Mouse (Mus musculus) hindbrain, postnatal 0 days (tissue): ENCODE measurements at regions not wholly inside any gene's neighbourhood (a gene's known extent, or its start where the extent isn't known, plus 50 kb on each side); places are given as distances from the start of the nearest gene placed in this dataset.

Experiments used
- ATAC-seq: fragments of 200-750 bp; cut with Nextera tagmentation; 2 replicates; pipeline ENCODE4 v1.8.0; 2017; ENCODE audit warnings: mild to moderate bottlenecking, moderate TSS enrichment, moderate library complexity
- DNase-seq: peaks from one replicate; pipeline ENCODE4 v3.0.0-alpha.2; 2015; ENCODE audit warnings: low spot score
- H3K27ac ChIP-seq: fragments of 300-500 bp; sonication (generic); 2 replicates; pipeline ENCODE4 v1.5.1; 2014; ENCODE audit warnings: mild to moderate bottlenecking
- H3K27me3 ChIP-seq: fragments of 300-500 bp; sonication (generic); 2 replicates; pipeline ENCODE4 v1.6.1; 2014; ENCODE audit warnings: low read length, mixed read lengths; ENCODE audit not compliant: insufficient read depth
- H3K36me3 ChIP-seq: fragments of 300-500 bp; sonication (generic); 2 replicates; pipeline ENCODE4 v1.6.1; 2014; ENCODE audit warnings: low read length, mixed read lengths; ENCODE audit not compliant: insufficient read depth
- H3K4me1 ChIP-seq: fragments of 300-500 bp; sonication (generic); 2 replicates; pipeline ENCODE4 v1.6.1; 2014; ENCODE audit warnings: antibody characterized with exemption, low read length, mixed read lengths; ENCODE audit not compliant: insufficient read depth
- H3K4me2 ChIP-seq: fragments of 300-500 bp; sonication (generic); 2 replicates; pipeline ENCODE4 v1.6.1; 2014; ENCODE audit warnings: low read depth, mild to moderate bottlenecking, low read length, moderate library complexity, mixed read lengths
- H3K4me3 ChIP-seq: fragments of 300-500 bp; sonication (generic); 2 replicates; pipeline ENCODE4 v1.5.1; 2014; ENCODE audit warnings: low read length
- H3K9ac ChIP-seq: fragments of 300-500 bp; sonication (generic); replicated peaks from 2 replicates; pipeline ENCODE4 v1.6.1; 2014; ENCODE audit warnings: mild to moderate bottlenecking, low read length, moderate library complexity, mixed read lengths
- H3K9me3 ChIP-seq: fragments of 300-500 bp; sonication (generic); 2 replicates; pipeline ENCODE4 v1.6.1; 2016; ENCODE audit warnings: low read length, mixed read lengths
- CTCF ChIP-seq: IDR thresholded peaks from 2 replicates; pipeline ENCODE4 v1.5.1; 2016; ENCODE audit warnings: antibody characterized with exemption, control low read depth, low read depth
- WGBS: fragments of 180-500 bp; shearing (Covaris S2); extraction: QIAGEN DNeasy Blood & Tissue Kit; methylation state at CpG from one replicate; pipeline ENCODE4 v1.1.7; 2014; 5-methylcytosine and 5-hydroxymethylcytosine counted together

GRCm38 (mm10) chr4:30932358-30932757 is 1031.5 kb upstream of the Map3k7 start:
- WGBS: 63% methylated on average over 3 of the region's 3 CpGs
- H3K27ac ChIP-seq: no peak overlapping the region
- H3K9me3 ChIP-seq: no peaks in the 10 kb centered on the region
- TF ChIP-seq CTCF: no peak
- no peaks in the 10 kb centered on the region for H3K4me1 ChIP-seq
- H3K4me2 ChIP-seq: no peak overlapping the region
- DNase-seq: no peak
- H3K4me3 ChIP-seq: no peak overlapping the region
- ATAC-seq: no peak
- H3K27me3 ChIP-seq: no peaks in the 10 kb centered on the region
- no peaks in the 10 kb centered on the region for H3K36me3 ChIP-seq
- H3K9ac ChIP-seq: no peak overlapping the region

DNA sequence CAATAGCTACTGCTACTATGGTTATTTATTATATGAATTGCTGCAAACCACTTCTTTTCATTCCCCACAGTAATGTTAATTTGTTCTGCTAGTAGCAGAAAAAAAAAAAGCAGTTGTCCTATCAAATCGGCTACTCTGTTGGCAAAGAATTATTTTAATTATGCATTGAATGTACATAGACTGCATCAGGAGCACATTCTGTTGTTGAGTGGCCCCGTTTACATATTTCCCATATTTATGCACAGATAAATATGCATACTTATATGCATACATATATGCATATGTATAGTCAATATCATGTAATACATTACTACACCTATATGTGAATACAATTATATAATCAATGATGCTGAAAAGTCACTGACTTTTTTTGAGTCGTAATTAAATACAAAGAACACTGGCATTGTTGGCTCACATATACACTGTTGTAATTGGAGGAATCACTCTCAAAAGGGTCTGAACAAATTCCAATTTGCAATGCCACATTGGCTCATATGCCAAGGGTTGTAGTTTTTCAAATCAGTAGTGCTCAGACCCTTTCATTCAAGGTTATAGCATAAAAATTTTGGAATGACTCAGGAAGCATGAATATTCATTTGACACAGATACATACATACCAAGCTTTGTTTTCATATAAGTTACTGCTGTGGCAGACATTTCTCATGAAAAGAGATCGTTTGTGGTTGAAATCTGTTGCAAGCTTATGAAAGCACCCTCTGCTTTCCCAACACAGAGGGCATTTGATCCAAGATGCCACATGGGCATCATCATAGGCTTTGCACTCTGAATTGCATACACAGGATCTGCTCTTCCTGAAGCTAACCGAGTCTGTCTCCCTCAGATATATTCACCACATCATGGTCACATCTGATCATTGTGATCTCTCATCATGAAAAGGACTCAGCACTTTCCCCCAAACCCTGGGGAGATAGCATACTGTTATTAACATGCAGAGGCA is 1030.6 kb upstream of the Map3k7 start:
- DNase-seq (no peak), ATAC-seq (no peak)
- no peaks in the 10 kb centered on the region for H3K36me3 ChIP-seq
- no peaks in the 10 kb centered on the region for H3K27me3 ChIP-seq
- 61% methylated on average over 5 of the region's 5 CpGs for WGBS
- no peak for TF ChIP-seq CTCF
- H3K9ac ChIP-seq: no peak overlapping the region
- no peaks in the 10 kb centered on the region for H3K4me1 ChIP-seq
- H3K9me3 ChIP-seq: no peaks in the 10 kb centered on the region
- H3K27ac ChIP-seq: no peak overlapping the region
- no peak overlapping the region for H3K4me2 ChIP-seq
- no peak overlapping the region for H3K4me3 ChIP-seq

DNA sequence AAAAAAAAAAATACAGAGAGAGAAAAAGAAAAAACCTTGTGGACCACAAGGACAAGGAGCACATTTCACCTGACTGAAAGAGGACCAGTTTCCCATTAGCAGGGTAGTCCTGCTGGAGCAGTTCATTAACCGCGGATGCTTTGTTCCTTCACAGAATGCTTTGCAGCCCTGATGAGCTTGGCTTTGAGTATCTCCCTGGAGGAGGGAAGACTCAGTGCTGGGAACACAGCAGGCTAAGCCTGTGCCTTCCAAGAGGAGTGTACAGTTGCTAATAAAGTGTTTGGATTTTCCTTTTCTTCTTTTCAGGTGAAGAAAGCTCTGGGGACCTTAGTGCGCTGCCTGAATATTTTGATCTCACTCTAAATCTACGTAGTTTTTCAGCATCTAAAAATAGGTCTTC is 980.3 kb upstream of the Map3k7 start:
- no peak overlapping the region for H3K27ac ChIP-seq
- H3K4me2 ChIP-seq: no peak overlapping the region
- WGBS: 49% methylated on average over 4 of the region's 4 CpGs
- no peak overlapping the region for H3K9ac ChIP-seq
- no peaks in the 10 kb centered on the region for H3K4me1 ChIP-seq
- DNase-seq (peak; percentile 7), ATAC-seq (no peak)
- TF ChIP-seq CTCF: no peak
- H3K4me3 ChIP-seq: no peak overlapping the region
- H3K27me3 ChIP-seq: no peaks in the 10 kb centered on the region
- no peaks in the 10 kb centered on the region for H3K36me3 ChIP-seq
- H3K9me3 ChIP-seq: no peaks in the 10 kb centered on the region

DNA sequence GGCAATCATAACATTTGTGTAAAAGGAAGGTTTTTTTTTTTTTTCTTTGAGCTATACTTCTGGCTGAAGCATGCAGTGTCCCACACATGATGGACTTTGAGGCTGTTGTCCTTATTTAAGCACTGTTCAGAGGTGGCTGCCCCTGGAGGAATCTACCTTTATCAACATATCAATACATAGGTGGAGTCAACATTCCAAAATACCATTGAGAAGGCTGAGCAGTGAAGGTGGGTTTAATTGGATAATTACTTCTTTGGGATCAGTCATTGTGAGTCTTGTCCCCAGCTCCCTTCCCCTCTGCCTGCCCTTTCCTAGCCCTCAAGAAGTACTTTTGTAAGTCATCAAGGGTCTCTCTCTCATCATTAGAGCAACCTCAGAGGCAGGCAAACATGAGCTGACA is 951.9 kb upstream of the Map3k7 start:
- no peaks in the 10 kb centered on the region for H3K9me3 ChIP-seq
- no peak overlapping the region for H3K27ac ChIP-seq
- no peaks in the 10 kb centered on the region for H3K27me3 ChIP-seq
- no peak for ATAC-seq
- H3K4me3 ChIP-seq: no peak overlapping the region
- no peaks in the 10 kb centered on the region for H3K4me1 ChIP-seq
- no peak overlapping the region for H3K4me2 ChIP-seq
- no peak for TF ChIP-seq CTCF
- DNase-seq: no peak
- no peak overlapping the region for H3K9ac ChIP-seq
- H3K36me3 ChIP-seq: no peaks in the 10 kb centered on the region

DNA sequence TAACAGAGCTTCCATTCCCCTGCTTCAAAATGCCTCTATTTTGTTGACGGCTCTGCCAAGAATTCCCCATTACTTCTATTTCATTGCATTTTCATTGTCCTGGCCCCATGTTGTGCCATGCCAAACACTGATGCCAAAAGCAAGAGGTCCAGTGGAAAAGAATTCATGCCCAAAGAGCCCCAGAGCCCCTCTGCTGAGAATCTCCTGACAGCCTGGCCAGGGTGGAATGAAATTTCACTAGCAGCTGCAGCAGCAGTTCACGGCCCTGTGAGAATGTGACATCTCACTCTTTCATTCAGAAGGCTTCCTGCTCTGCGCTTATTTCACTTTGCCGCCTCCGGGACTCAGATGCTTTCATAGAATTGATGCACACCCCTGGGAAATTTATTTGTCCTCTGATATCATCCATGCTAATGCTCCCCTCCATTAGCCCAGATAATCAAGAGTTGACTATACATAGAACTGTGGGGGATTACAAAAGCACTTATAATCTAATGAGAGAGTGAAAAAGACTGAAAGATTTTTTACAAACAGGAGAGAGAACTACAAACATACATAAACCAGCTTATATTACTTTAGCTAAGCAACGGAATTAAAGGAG is 911.7 kb upstream of the Map3k7 start:
- 22% methylated on average over 6 of the region's 6 CpGs for whole genome bisulfite sequencing
- Histone ChIP-seq H3K4me1 (peaks cover 6% of the 10 kb centered on the region; the same call in 1 of the 2 replicates), H3K27me3 (no peaks in the 10 kb centered on the region), H3K36me3 (no peaks in the 10 kb centered on the region), H3K9me3 (no peaks in the 10 kb centered on the region), H3K9ac (no peak overlapping the region), H3K4me3 (no peak overlapping the region), H3K4me2 (peak overlapping the region; percentile 11; the same call in 1 of the 2 replicates), H3K27ac (peak overlapping the region; percentile 54)
- TF ChIP-seq CTCF: no peak
- peak; percentile 90 for ATAC-seq
- DNase-seq: peak; percentile 77

GRCm38 (mm10) chr4:31076236-31076635 is 887.7 kb upstream of the Map3k7 start:
- ATAC-seq (no peak), DNase-seq (no peak)
- no peak overlapping the region for H3K27ac ChIP-seq
- no peaks in the 10 kb centered on the region for H3K27me3 ChIP-seq
- 78% methylated on average over 3 of the region's 3 CpGs for WGBS
- H3K9me3 ChIP-seq: no peaks in the 10 kb centered on the region
- H3K4me2 ChIP-seq: no peak overlapping the region
- no peak for TF ChIP-seq CTCF
- H3K9ac ChIP-seq: no peak overlapping the region
- H3K4me1 ChIP-seq: no peaks in the 10 kb centered on the region
- H3K36me3 ChIP-seq: no peaks in the 10 kb centered on the region
- H3K4me3 ChIP-seq: no peak overlapping the region

GRCm38 (mm10) chr4:31121586-31121985 is 842.3 kb upstream of the Map3k7 start:
- Histone ChIP-seq H3K27ac (no peak overlapping the region), H3K4me2 (no peak overlapping the region), H3K9me3 (no peaks in the 10 kb centered on the region), H3K27me3 (no peaks in the 10 kb centered on the region), H3K9ac (no peak overlapping the region), H3K4me3 (no peak overlapping the region), H3K4me1 (no peaks in the 10 kb centered on the region), H3K36me3 (no peaks in the 10 kb centered on the region)
- ATAC-seq (no peak), DNase-seq (peak; percentile 39)
- 63% methylated on average over 8 of the region's 8 CpGs for WGBS
- TF ChIP-seq CTCF: no peak
